Mouse (Mus musculus) hindbrain, embryonic 14.5 days (tissue): ENCODE data around the gene Adra1b. TPM values are rescaled to one million over a fixed set of nuclear protein-coding genes. Genes with fewer than 3 reads are reported as not detected.

Experiments used
- ATAC-seq: fragments of 200-750 bp; cut with Nextera tagmentation; 2 replicates; pipeline ENCODE4 v1.8.0; 2017; ENCODE audit warnings: moderate number of reproducible peaks, mild to moderate bottlenecking, moderate TSS enrichment, moderate library complexity; ENCODE audit not compliant: low FRiP score
- DNase-seq: peaks from one replicate; pipeline ENCODE4 v3.0.0-alpha.2; 2015; ENCODE audit warnings: low spot score
- H3K27ac ChIP-seq: fragments of 300-500 bp; sonication (generic); 2 replicates; pipeline ENCODE4 v1.5.1; 2014; ENCODE audit warnings: mild to moderate bottlenecking, moderate library complexity
- H3K27me3 ChIP-seq: fragments of 300-500 bp; sonication (generic); 2 replicates; pipeline ENCODE4 v1.6.1; 2014; ENCODE audit warnings: mild to moderate bottlenecking, low read length, mixed read lengths; ENCODE audit not compliant: control insufficient read depth, insufficient read depth
- H3K36me3 ChIP-seq: fragments of 300-500 bp; sonication (generic); replicated peaks from 2 replicates; pipeline ENCODE4 v1.6.1; 2014; ENCODE audit not compliant: control insufficient read depth, insufficient read depth
- H3K4me1 ChIP-seq: fragments of 300-500 bp; sonication (generic); replicated peaks from 2 replicates; pipeline ENCODE4 v1.6.1; 2014; ENCODE audit warnings: antibody characterized with exemption, low read length, mixed read lengths; ENCODE audit not compliant: control insufficient read depth, insufficient read depth
- H3K4me2 ChIP-seq: fragments of 300-500 bp; sonication (generic); replicated peaks from 2 replicates; pipeline ENCODE4 v1.6.1; 2014; ENCODE audit warnings: mild to moderate bottlenecking, moderate library complexity
- H3K4me3 ChIP-seq: fragments of 300-500 bp; sonication (generic); replicated peaks from 2 replicates; pipeline ENCODE4 v1.5.1; 2014; ENCODE audit warnings: mild to moderate bottlenecking, low read length
- H3K9ac ChIP-seq: fragments of 300-500 bp; sonication (generic); 2 replicates; pipeline ENCODE4 v1.6.1; 2014
- H3K9me3 ChIP-seq: fragments of 300-500 bp; sonication (generic); 2 replicates; pipeline ENCODE4 v1.6.1; 2016; ENCODE audit warnings: low read length; ENCODE audit not compliant: control insufficient read depth
- WGBS: fragments of 180-500 bp; shearing (Covaris S2); extraction: QIAGEN DNeasy Blood & Tissue Kit; methylation state at CpG from one replicate; pipeline ENCODE4 v1.1.7; 2014; 5-methylcytosine and 5-hydroxymethylcytosine counted together
- polyA plus RNA-seq: library from polyadenylated mRNA; unstranded; fragments of >200 nt; fragmentation: Nextera tagmentation; extraction: Ambion mirVana; gene quantifications from 2 replicates; pipeline ENCODE4 v1.2.1, GENCODE M21; 2014

Gene Adra1b
- polyA plus RNA-seq, 1 experiment from 2014 or later: 6.2 TPM

- Histone ChIP-seq H3K27me3 (no peaks in the 10 kb centered on the region), H3K4me2 (no peak overlapping the region), H3K9me3 (no peaks in the 10 kb centered on the region), H3K4me3 (no peak overlapping the region), H3K9ac (no peak overlapping the region), H3K36me3 (no peaks in the 10 kb centered on the region), H3K27ac (no peak overlapping the region), H3K4me1 (no peaks in the 10 kb centered on the region)
- WGBS: 93% methylated on average over 5 of the region's 5 CpGs
- no peak for ATAC-seq
- no peak for DNase-seq
Measured at GRCm38 (mm10) chr11:43883641-43884181, 17.3 kb downstream of the Adra1b start.

GRCm38 (mm10) chr11:43877211-43877610, 23.8 kb downstream of the Adra1b start:
- no peaks in the 10 kb centered on the region for H3K27me3 ChIP-seq
- no peak overlapping the region for H3K27ac ChIP-seq
- H3K9ac ChIP-seq: no peak overlapping the region
- DNase-seq (no peak), ATAC-seq (no peak)
- no peaks in the 10 kb centered on the region for H3K36me3 ChIP-seq
- H3K4me1 ChIP-seq: no peaks in the 10 kb centered on the region
- H3K9me3 ChIP-seq: no peaks in the 10 kb centered on the region
- H3K4me3 ChIP-seq: no peak overlapping the region
- no peak overlapping the region for H3K4me2 ChIP-seq
- 73% methylated on average over 5 of the region's 5 CpGs for WGBS

DNA sequence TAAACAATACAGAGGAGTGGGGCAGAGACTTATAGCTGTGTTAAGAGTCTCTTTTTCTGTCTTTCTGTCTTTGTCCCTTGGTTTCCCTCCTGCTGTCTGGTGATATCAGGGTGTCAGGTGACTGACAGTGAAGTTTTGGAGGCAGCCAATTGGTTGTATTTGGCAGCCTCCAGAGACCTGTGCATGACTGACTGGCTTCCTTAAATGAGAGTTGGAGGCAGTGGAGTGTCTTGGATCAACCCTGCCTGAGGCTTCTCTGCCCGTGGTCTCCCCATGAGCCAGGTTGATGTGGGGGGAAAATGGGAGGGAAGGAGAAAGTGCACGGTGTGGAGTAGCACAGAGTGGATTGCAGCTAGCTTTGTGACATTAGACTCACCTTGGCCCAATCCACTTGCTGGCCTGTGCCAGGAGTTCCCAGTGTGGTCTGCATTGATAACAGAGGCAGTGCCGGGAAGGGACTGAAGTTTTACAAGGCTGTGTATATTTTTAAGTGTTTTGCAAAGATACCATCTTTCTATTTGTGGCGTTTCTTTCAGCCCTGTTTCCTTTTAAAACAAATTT, 33.2 kb downstream of the Adra1b start:
- H3K9ac ChIP-seq: no peak overlapping the region
- no peak overlapping the region for H3K4me3 ChIP-seq
- H3K27me3 ChIP-seq: no peaks in the 10 kb centered on the region
- ATAC-seq (no peak), DNase-seq (no peak)
- H3K27ac ChIP-seq: no peak overlapping the region
- H3K4me2 ChIP-seq: no peak overlapping the region
- H3K9me3 ChIP-seq: no peaks in the 10 kb centered on the region
- 69% methylated on average over 4 of the region's 4 CpGs for WGBS
- no peaks in the 10 kb centered on the region for H3K36me3 ChIP-seq
- no peaks in the 10 kb centered on the region for H3K4me1 ChIP-seq

DNA sequence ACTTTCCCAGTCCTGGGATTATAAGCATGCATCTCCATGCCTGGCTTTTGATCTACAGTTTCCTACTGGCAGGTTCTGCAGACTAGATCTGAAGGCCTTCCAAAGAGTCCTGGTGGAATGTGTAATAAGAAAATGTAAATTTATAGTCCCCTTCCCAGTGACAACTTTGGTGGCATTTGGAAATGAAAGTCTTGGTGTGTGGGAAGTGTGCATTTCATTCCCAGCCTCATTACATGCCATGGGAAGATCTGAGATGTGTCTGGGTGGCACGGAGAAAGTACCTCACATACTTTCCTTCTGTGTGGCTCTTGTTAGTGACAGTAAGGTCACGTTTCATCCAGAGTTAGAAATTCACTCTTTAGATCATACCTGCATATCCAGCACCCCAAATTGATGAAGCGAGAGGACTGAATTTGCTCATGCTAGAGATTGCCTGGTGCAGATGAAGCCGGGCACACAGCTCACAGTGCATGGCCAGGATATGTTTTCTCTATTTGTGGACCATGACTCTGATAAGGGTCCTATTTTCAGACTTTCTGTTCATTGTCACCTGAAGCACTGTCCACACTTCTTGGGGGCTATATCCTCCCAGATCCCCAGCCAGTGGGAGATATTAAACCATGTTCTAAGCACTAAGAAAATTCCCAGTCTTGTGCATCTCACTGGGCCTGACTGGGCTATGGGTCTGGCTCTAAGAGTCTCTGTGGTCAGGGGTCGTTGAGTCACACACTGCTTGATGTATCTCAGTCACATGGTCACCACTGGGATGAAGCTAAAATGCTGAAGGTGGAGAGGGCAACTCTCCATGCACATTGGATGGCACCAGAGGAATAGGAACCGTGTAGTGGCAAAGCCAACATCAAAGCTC, 35.5 kb downstream of the Adra1b start:
- Histone ChIP-seq H3K9ac (no peak overlapping the region), H3K4me1 (no peaks in the 10 kb centered on the region), H3K27me3 (no peaks in the 10 kb centered on the region), H3K9me3 (no peaks in the 10 kb centered on the region), H3K27ac (no peak overlapping the region), H3K36me3 (no peaks in the 10 kb centered on the region), H3K4me3 (no peak overlapping the region), H3K4me2 (no peak overlapping the region)
- DNase-seq (no peak), ATAC-seq (no peak)
- WGBS: 86% methylated on average over 6 of the region's 6 CpGs

GRCm38 (mm10) chr11:43853046-43853445, 48.0 kb downstream of the Adra1b start:
- H3K4me3 ChIP-seq: no peak overlapping the region
- no peaks in the 10 kb centered on the region for H3K36me3 ChIP-seq
- no peak overlapping the region for H3K27ac ChIP-seq
- DNase-seq: no peak
- no peaks in the 10 kb centered on the region for H3K4me1 ChIP-seq
- H3K9me3 ChIP-seq: no peaks in the 10 kb centered on the region
- H3K9ac ChIP-seq: no peak overlapping the region
- no peak for ATAC-seq
- H3K27me3 ChIP-seq: no peaks in the 10 kb centered on the region
- no peak overlapping the region for H3K4me2 ChIP-seq
- WGBS: 56% methylated on average over 6 of the region's 6 CpGs

- Histone ChIP-seq H3K27ac (no peak overlapping the region), H3K9me3 (no peaks in the 10 kb centered on the region), H3K9ac (no peak overlapping the region), H3K4me2 (no peak overlapping the region), H3K27me3 (no peaks in the 10 kb centered on the region), H3K4me1 (no peaks in the 10 kb centered on the region), H3K4me3 (no peak overlapping the region), H3K36me3 (no peaks in the 10 kb centered on the region)
- WGBS: 88% methylated on average over 4 of the region's 4 CpGs
- ATAC-seq (no peak), DNase-seq (no peak)
Measured at GRCm38 (mm10) chr11:43848056-43848455, 53.0 kb downstream of the Adra1b start.

DNA sequence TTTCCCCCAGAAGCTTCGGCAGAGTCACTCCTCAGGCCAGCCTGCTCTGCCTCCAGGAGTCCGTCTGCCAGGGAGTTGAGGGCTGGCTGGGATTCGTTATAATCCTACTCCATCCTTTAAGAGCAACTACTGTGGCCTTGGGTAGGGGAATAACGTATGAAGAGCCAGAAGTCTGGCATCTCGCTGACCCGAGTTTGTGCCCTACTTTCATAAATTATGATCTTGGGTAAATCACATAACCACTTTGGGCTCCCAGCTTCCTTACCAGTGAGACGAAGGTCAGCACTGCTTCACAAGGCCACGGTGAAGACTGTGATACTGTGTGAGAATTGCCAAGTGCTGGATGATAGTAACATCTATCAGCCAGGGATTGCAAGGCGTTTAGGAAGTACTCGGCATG, 59.4 kb downstream of the Adra1b start:
- Histone ChIP-seq H3K4me2 (no peak overlapping the region), H3K9ac (no peak overlapping the region), H3K27ac (no peak overlapping the region), H3K9me3 (no peaks in the 10 kb centered on the region), H3K4me3 (no peak overlapping the region), H3K36me3 (no peaks in the 10 kb centered on the region), H3K4me1 (no peaks in the 10 kb centered on the region), H3K27me3 (no peaks in the 10 kb centered on the region)
- no peak for ATAC-seq
- no peak for DNase-seq
- WGBS: 78% methylated on average over 10 of the region's 10 CpGs

DNA sequence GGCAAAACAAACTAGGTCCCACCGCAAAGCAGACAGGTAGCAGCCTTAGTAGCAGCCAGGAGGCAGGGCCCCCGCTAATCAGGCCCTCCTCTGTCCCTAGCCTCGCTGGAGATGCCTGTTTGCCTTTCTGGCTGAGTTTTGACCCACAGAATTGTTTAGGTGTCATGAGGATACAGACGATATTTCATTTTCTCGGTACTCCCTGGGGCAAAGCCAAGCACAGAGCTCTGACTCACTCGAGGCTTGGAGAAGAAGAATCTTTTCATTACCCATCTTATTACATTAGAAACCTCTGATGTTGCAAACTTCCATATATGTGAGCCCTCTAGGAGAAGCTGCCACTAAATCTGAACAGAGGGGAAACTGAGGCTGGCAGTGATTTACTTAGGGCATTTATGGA, 60.5 kb downstream of the Adra1b start:
- no peaks in the 10 kb centered on the region for H3K9me3 ChIP-seq
- 66% methylated on average over 6 of the region's 6 CpGs for WGBS
- no peak for DNase-seq
- no peak for ATAC-seq
- no peak overlapping the region for H3K4me3 ChIP-seq
- H3K4me1 ChIP-seq: no peaks in the 10 kb centered on the region
- H3K27ac ChIP-seq: no peak overlapping the region
- H3K36me3 ChIP-seq: no peaks in the 10 kb centered on the region
- no peak overlapping the region for H3K4me2 ChIP-seq
- H3K9ac ChIP-seq: no peak overlapping the region
- H3K27me3 ChIP-seq: 0 out of 2 replicates have a peak, but pooled peaks cover 1% of the 10 kb centered on the region

DNA sequence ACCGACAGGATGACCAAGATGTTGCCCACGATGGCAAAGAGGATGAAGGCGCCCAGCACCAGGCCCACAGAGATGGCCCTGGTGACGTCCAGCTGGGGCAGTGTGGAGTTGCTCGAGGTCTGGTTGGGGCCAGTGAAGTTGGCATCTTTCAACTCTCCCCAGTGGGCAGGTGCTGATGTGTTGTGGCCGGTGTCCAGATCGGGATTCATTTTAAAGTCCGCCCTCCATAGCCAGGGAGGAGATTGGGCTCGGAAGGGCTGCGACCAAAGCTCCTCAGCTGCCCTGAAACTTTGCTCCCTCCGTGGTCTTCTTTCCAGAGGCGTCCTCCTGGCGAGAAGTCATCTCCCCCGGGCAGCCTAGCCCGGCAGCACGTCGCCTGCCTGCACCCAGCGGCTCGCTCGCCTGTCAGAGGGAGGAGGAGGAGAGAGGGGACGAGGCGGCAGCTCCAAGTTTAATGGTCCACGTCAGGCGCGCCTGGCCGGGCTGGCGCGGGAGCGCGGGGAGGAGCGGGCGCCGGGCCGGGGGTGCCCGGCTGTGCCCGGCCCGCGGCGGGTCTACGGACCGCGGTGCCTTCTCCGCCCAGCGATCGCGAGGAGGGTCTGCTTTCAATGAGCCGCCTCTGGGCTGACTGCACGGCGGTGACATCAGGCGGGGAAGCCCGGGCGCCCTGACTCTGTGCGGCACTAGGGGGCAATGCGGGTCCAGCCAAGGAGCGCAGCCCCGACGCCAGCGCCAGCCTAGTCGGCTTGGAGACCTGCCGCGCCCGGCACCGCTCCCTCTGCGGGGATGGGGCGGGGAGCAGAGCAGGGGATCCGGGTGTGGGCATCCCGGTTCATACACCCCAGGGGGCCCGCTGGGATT, 64.9 kb downstream of the Adra1b start:
- Histone ChIP-seq H3K4me2 (peak overlapping the region; percentile 70), H3K9ac (peak overlapping the region; percentile 76), H3K9me3 (no peaks in the 10 kb centered on the region), H3K4me1 (no peaks in the 10 kb centered on the region), H3K27me3 (0 out of 2 replicates have a peak, but pooled peaks cover 3% of the 10 kb centered on the region), H3K4me3 (peak overlapping the region; percentile 60), H3K27ac (0 out of 2 replicates have a peak overlapping the region, but pooled peaks have one; percentile 40), H3K36me3 (no peaks in the 10 kb centered on the region)
- 6% methylated on average over 66 of the region's 68 CpGs for WGBS
- ATAC-seq: peak; percentile 97
- DNase-seq: peak; percentile 83
